Mouse (Mus musculus) mammary gland, adult 2 months (tissue): Measurements from ENCODE around the gene Slc24a5. TPM values are rescaled to one million over a fixed set of nuclear protein-coding genes. Genes with fewer than 3 reads are reported as not detected.

ENCODE experiments used
- polyA plus RNA-seq: library from polyadenylated mRNA; depleted of rRNA; stranded (reverse); fragments of >200 nt; gene quantifications from 2 replicates; pipeline ENCODE4 v1.2.3, GENCODE M21; 2012; ENCODE audit warnings: low replicate concordance; rRNA removed

Gene Slc24a5
- polyA plus RNA-seq, result not detected in 2 replicates

DNA sequence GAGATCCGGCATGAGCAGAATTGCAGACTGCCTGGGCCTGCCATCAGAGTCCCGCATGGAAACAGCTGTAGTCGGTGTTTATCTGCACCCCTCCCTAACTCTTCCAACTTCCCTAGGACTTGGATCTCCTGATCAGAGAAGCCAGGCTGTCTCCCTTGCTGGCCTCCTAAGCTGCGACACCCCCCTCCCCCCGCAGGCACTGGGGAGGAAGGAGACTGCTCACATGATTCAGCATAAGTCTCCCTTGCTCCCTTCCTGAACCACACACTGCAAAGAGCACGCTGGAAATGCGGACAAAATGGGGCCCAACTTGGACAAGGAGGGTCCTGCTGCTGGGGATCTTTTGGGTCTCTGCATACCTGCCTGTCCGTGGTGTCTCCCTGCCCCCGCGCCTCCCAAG is at the start of gene Slc24a5:
Gene Slc24a5, plus strand, starts transcription at position 231 of the 400 bp plus-strand sequence.

DNA sequence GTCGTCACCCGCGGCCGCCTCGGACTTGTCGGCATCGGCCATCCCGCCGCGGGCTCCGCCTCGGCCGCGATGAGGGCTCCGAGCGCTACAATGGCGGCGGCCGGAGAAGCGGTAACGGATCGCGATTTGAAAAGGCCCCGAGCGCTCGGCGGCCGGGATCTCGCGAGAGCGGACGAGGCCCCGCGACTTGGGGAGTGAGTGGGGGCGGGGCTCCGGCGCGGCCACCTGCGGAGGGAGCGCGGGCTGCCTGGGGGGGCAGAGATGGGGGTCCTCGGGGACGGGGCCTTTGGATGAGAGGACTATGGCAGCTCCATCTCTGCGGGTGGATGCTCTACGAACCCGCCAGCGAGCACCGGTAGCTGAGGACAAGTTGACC is 55.5 kb downstream of the Slc24a5 start, which contains the start of gene Myef2:
Gene Myef2, minus strand, starts transcription at position 185 of the 376 bp plus-strand sequence.

DNA sequence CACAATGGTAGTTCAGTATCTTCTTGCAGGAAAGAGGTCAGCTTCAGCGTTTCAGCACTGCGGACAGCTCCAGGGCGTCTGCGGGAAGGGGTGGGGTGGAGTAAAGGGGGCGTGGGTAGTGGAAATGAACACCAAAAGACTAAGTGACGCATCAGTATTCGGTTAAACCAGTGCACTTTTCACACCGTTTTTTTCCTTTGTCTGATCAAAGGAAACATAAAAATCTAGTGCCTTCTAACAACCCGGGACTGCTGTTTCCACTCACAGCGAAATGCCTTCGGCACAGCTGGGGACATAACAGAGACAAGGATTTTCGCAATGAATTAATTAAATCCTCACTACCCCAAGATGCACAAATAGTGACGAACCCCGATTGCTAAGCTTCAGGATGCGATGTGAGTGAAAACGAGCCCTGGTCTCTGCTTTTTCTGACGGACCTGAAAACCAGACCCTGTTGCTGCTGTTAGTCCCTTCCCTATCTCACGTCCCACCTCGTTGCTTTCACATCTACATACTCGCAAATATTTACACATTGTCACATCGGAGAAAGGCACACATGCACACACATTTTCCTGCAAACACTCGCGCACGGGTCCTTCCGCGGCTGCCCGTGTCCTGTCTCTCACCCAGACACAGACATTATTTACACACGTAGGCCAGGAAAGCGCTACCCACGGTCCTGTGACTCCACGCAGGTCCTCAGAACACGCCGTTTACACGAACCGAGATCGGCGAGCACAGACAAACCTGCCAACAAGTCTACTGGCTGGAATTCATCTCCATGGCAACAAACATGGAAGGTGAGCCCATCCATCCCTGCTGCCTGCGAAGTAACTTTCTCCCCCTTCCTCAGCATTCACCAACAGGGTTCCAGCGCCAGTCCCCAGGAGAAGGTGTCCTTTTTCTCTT is 68.2 kb downstream of the Slc24a5 start, which contains the start of gene Ctxn2:
Gene Ctxn2, plus strand, starts transcription at position 790 of the 909 bp plus-strand sequence.

Other genes starting within 250 kb of the Slc24a5 start
- gene Myef2, start 55.5 kb downstream of the Slc24a5 start, polyA plus RNA-seq, result 2.9 and 5.4 TPM in 2 replicates
- gene Ctxn2, start 68.6 kb downstream of the Slc24a5 start, polyA plus RNA-seq, result not detected in 2 replicates
- not detected in 2 replicates for gene Slc12a1, start 84.4 kb downstream of the Slc24a5 start, polyA plus RNA-seq
- gene Dut, start 179.1 kb downstream of the Slc24a5 start, polyA plus RNA-seq, result 13.9 and 34.1 TPM in 2 replicates